Mouse (Mus musculus) MEL (cell line): ENCODE measurements around the gene Vash2. TPM values are rescaled to one million over a fixed set of nuclear protein-coding genes. Genes with fewer than 3 reads are reported as not detected.
A peak's percentile ranks its signal among the peaks of the same experiment; 100 is the strongest.

Experiments used
- DNase-seq: peaks from one replicate; pipeline ENCODE4 v3.0.0; 2011; ENCODE audit warnings: low read depth, low spot score
- H3K27ac ChIP-seq: 2 replicates; pipeline ENCODE4 v1.5.1; 2012; ENCODE audit warnings: low read depth, mild to moderate bottlenecking, control low read depth, low read length, moderate library complexity; ENCODE audit not compliant: control insufficient read depth
- H3K27me3 ChIP-seq, 2 experiments: fragments of 150-350 bp in 1 of 2; sonication (generic) in 1 of 2; 2 replicates each; pipeline ENCODE4 v1.6.1; 2012; ENCODE audit warnings: low read length in 2 of 2, mild to moderate bottlenecking in 2 of 2, improper control_type of control experiment in 1 of 2, moderate library complexity in 1 of 2; ENCODE audit not compliant: insufficient read depth in 2 of 2, control insufficient read depth in 1 of 2
- H3K36me3 ChIP-seq, 2 experiments: 2 replicates each; pipeline ENCODE4 v1.6.1; 2012 to 2014; ENCODE audit warnings: low read length in 2 of 2, improper control_type of control experiment in 1 of 2, inconsistent platforms in 1 of 2, mild to moderate bottlenecking in 1 of 2; ENCODE audit not compliant: insufficient read depth in 2 of 2, control insufficient read depth in 1 of 2
- H3K4me1 ChIP-seq, 2 experiments: fragments of 150-350 bp in 1 of 2; sonication (generic) in 1 of 2; 2 replicates each; pipeline ENCODE4 v1.6.1; 2012; ENCODE audit warnings: low read length in 2 of 2, improper control_type of control experiment in 1 of 2, mild to moderate bottlenecking in 1 of 2; ENCODE audit not compliant: insufficient read depth in 2 of 2, control insufficient read depth in 1 of 2
- H3K4me3 ChIP-seq, 2 experiments: fragments of 150-350 bp in 1 of 2; sonication (generic) in 1 of 2; 2 replicates each; pipeline ENCODE4 v1.5.1; 2012; ENCODE audit warnings: low read depth in 2 of 2, low read length in 2 of 2, mild to moderate bottlenecking in 2 of 2, moderate library complexity in 2 of 2, control low read depth in 1 of 2, improper control_type of control experiment in 1 of 2; ENCODE audit not compliant: control insufficient read depth in 1 of 2, insufficient read depth in 1 of 2
- H3K79me2 ChIP-seq: 2 replicates; pipeline ENCODE4 v1.6.1; 2012; ENCODE audit warnings: mild to moderate bottlenecking, low read length, moderate library complexity; ENCODE audit not compliant: control insufficient read depth, poor library complexity, insufficient read depth
- H3K9ac ChIP-seq: 2 replicates; pipeline ENCODE4 v1.6.1; 2012; ENCODE audit warnings: low read depth, mild to moderate bottlenecking, control low read depth, low read length, moderate library complexity; ENCODE audit not compliant: control insufficient read depth, poor library complexity, severe bottlenecking
- H3K9me3 ChIP-seq: fragments of 150-350 bp; sonication (generic); replicated peaks from 2 replicates; pipeline ENCODE4 v1.6.1; 2012; ENCODE audit warnings: mild to moderate bottlenecking, low read length, improper control_type of control experiment, moderate library complexity; ENCODE audit not compliant: insufficient read depth
- CHD1 ChIP-seq: IDR thresholded peaks from 2 replicates; pipeline ENCODE4 v1.6.1; 2012; ENCODE audit warnings: low read depth, mild to moderate bottlenecking, inconsistent platforms, low read length, improper control_type of control experiment
- CTCF ChIP-seq, 3 experiments: IDR thresholded peaks in 2 of 3; conservative IDR thresholded peaks in 1 of 3; 2 replicates each; pipeline ENCODE4 v1.5.1; 2011 to 2012; ENCODE audit warnings: low read length in 3 of 3, low read depth in 2 of 3, mild to moderate bottlenecking in 2 of 3, improper control_type of control experiment in 1 of 3, inconsistent platforms in 1 of 3, mixed read lengths in 1 of 3, moderate library complexity in 1 of 3; ENCODE audit not compliant: control insufficient read depth in 1 of 3, insufficient read depth in 1 of 3, poor library complexity in 1 of 3, severe bottlenecking in 1 of 3
- E2F4 ChIP-seq: IDR thresholded peaks from 2 replicates; pipeline ENCODE4 v1.6.1; 2011; ENCODE audit warnings: low read depth, low read length, improper control_type of control experiment, borderline replicate concordance
- ELF1 ChIP-seq: IDR thresholded peaks from 2 replicates; pipeline ENCODE4 v1.6.1; 2014; ENCODE audit warnings: low read depth, mild to moderate bottlenecking, inconsistent platforms, low read length, improper control_type of control experiment, moderate library complexity
- GABPA ChIP-seq: IDR thresholded peaks from 2 replicates; pipeline ENCODE4 v1.6.1; 2012; ENCODE audit warnings: low read depth, mild to moderate bottlenecking, inconsistent platforms, low read length, improper control_type of control experiment, moderate library complexity
- GATA1 ChIP-seq: IDR thresholded peaks from 2 replicates; pipeline ENCODE4 v1.6.1; 2011; ENCODE audit warnings: low read depth, low read length, improper control_type of control experiment
- HCFC1 ChIP-seq: IDR thresholded peaks from 2 replicates; pipeline ENCODE4 v1.6.1; 2012; ENCODE audit warnings: low read depth, mild to moderate bottlenecking, inconsistent platforms, low read length, improper control_type of control experiment, moderate library complexity
- KAT2A ChIP-seq: conservative IDR thresholded peaks from 2 replicates; pipeline ENCODE4 v1.6.1; 2012; ENCODE audit warnings: low read depth, low read length, improper control_type of control experiment, inconsistent platforms
- MAFK ChIP-seq: IDR thresholded peaks from 2 replicates; pipeline ENCODE4 v1.6.1; 2011; ENCODE audit warnings: low read depth, mild to moderate bottlenecking, low read length, improper control_type of control experiment, borderline replicate concordance
- MAX ChIP-seq: IDR thresholded peaks from 2 replicates; pipeline ENCODE4 v1.6.1; 2011; ENCODE audit warnings: low read length, improper control_type of control experiment
- MEF2A ChIP-seq: IDR thresholded peaks from 2 replicates; pipeline ENCODE4 v1.6.1; 2014; ENCODE audit warnings: low read depth, mild to moderate bottlenecking, inconsistent platforms, low read length, improper control_type of control experiment; ENCODE audit not compliant: poor library complexity, insufficient replicate concordance, severe bottlenecking; ENCODE audit errors: extremely low read depth
- MYB ChIP-seq: IDR thresholded peaks from 2 replicates; pipeline ENCODE4 v1.6.1; 2011; ENCODE audit warnings: mild to moderate bottlenecking, low read depth, low read length, improper control_type of control experiment
- MYC ChIP-seq: IDR thresholded peaks from 2 replicates; pipeline ENCODE4 v1.6.1; 2011; ENCODE audit warnings: low read depth, mild to moderate bottlenecking, low read length, improper control_type of control experiment, moderate library complexity
- NELFE ChIP-seq: IDR thresholded peaks from 2 replicates; pipeline ENCODE4 v1.6.1; 2011; ENCODE audit warnings: low read depth, low read length, improper control_type of control experiment
- NRF1 ChIP-seq: IDR thresholded peaks from 2 replicates; pipeline ENCODE4 v1.6.1; 2014; ENCODE audit warnings: low read depth, mild to moderate bottlenecking, inconsistent platforms, low read length, improper control_type of control experiment, moderate library complexity; ENCODE audit not compliant: poor library complexity, insufficient read depth, severe bottlenecking
- POLR2A ChIP-seq, 2 experiments: IDR thresholded peaks; 2 replicates each; pipeline ENCODE4 v1.6.1; 2011 to 2012; ENCODE audit warnings: low read length in 2 of 2, mild to moderate bottlenecking in 2 of 2, control low read depth in 1 of 2, improper control_type of control experiment in 1 of 2, low read depth in 1 of 2, moderate library complexity in 1 of 2; ENCODE audit not compliant: control insufficient read depth in 1 of 2, insufficient read depth in 1 of 2, poor library complexity in 1 of 2
- POLR2AphosphoS2 ChIP-seq: IDR thresholded peaks from 2 replicates; pipeline ENCODE4 v1.6.1; 2011; ENCODE audit warnings: low read length, improper control_type of control experiment
- RAD21 ChIP-seq: IDR thresholded peaks from 2 replicates; pipeline ENCODE4 v1.6.1; 2011; ENCODE audit warnings: mild to moderate bottlenecking, low read depth, low read length, improper control_type of control experiment
- SMC3 ChIP-seq: IDR thresholded peaks from 2 replicates; pipeline ENCODE4 v1.6.1; 2011; ENCODE audit warnings: low read depth, low read length, improper control_type of control experiment
- TCF12 ChIP-seq: IDR thresholded peaks from 2 replicates; pipeline ENCODE4 v1.6.1; 2014; ENCODE audit warnings: low read depth, mild to moderate bottlenecking, inconsistent platforms, low read length, improper control_type of control experiment, moderate library complexity
- ZC3H11A ChIP-seq: IDR thresholded peaks from 2 replicates; pipeline ENCODE4 v1.6.1; 2012; ENCODE audit warnings: low read depth, mild to moderate bottlenecking, inconsistent platforms, low read length, improper control_type of control experiment
- ZKSCAN1 ChIP-seq: IDR thresholded peaks from 2 replicates; pipeline ENCODE4 v1.6.1; 2012; ENCODE audit warnings: low read depth, mild to moderate bottlenecking, inconsistent platforms, low read length, improper control_type of control experiment, moderate library complexity
- ZMIZ1 ChIP-seq: IDR thresholded peaks from 2 replicates; pipeline ENCODE4 v1.6.1; 2012; ENCODE audit warnings: low read depth, mild to moderate bottlenecking, inconsistent platforms, low read length, improper control_type of control experiment, moderate library complexity
- polyA plus RNA-seq, 2 experiments: library from polyadenylated mRNA; stranded (reverse) in 1 of 2; unstranded in 1 of 2; fragments of >175 nt in 1 of 2; fragments of >200 nt in 1 of 2; gene quantifications; 2 replicates each; pipeline versions ENCODE4 v1.2.1 to v1.2.4; 2012; ENCODE audit warnings: low replicate concordance in 2 of 2, low read depth in 1 of 2; ENCODE audit not compliant: insufficient read length in 2 of 2, insufficient read depth in 1 of 2, missing spikeins in 1 of 2
- total RNA-seq: library from RNA; depleted of rRNA; stranded (reverse); fragments of 300-350 nt; gene quantifications from 2 replicates; pipeline ENCODE4 v1.2.3, GENCODE M21; 2012

Vash2 gene
- total and polyA plus RNA-seq, 3 experiments, result 2.6 to 9.8 TPM; not detected in 1

- TF ChIP-seq NELFE (no peak), ELF1 (no peak), MAX (no peak), ZKSCAN1 (no peak), POLR2AphosphoS2 (no peak), NRF1 (no peak), CHD1 (no peak), KAT2A (no peak), MYC (no peak), HCFC1 (no peak), MEF2A (no peak), MYB (no peak), GATA1 (no peak), SMC3 (peak; percentile 67), POLR2A (IDR thresholded peaks at IDR 0.05; ENCODE audit: control insufficient read depth in 1 of 2, insufficient read depth in 1 of 2, low read depth in 1 of 2, low read length in 2 of 2, poor library complexity in 1 of 2) (no peak), CTCF (IDR thresholded peaks at IDR 0.05 in 2 of 3, conservative IDR thresholded peaks at IDR 0.05 in 1 of 3; ENCODE audit: control insufficient read depth in 1 of 3, insufficient read depth in 1 of 3, low read depth in 2 of 3, low read length in 3 of 3, poor library complexity in 1 of 3, severe bottlenecking in 1 of 3) (peak; percentile 63 to 68 (median 66)), MAFK (no peak), RAD21 (peak; percentile 61), ZC3H11A (peak; percentile 52; the same call in 1 of the 2 replicates), GABPA (no peak), TCF12 (no peak), ZMIZ1 (no peak), E2F4 (no peak)
- peak; percentile 55 for DNase-seq
- Histone ChIP-seq H3K27me3 (no peaks in the 10 kb centered on the region), H3K27ac (no peak overlapping the region), H3K79me2 (no peaks in the 10 kb centered on the region), H3K9ac (no peak overlapping the region), H3K4me3 (no peak overlapping the region), H3K36me3 (peaks cover 0 to 7% of the 10 kb centered on the region in 2 experiments; a peak in 2 of 4 replicates), H3K4me1 (no peaks in the 10 kb centered on the region), H3K9me3 (no peaks in the 10 kb centered on the region)
These were observed 29.6 kb upstream of the Vash2 start for GRCm38 (mm10) chr1:191008707-191009106.
